Mouse (Mus musculus): ENCODE measurements at regions not wholly inside any gene's neighbourhood (a gene's known extent, or its start where the extent isn't known, plus 50 kb on each side); places are given as distances from the start of the nearest gene placed in this dataset.

DNA sequence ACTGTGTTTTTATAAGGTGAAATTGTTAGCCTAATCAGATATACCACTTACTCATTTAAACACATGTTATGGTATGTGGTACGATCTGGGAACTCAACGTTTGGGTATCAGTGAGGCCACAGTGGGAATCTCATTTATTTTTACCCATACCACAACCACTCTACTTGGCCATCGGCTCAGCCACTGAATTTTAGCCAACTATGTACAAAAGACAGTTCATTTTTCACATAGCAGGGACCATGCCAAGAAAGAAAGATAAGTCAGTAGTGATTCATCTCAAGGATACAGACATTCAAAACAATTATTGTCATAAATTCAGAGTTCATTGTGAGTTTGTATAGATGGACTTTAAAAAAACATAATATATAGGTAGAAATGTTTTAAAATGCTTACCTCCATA, 634.7 kb upstream of the Adgrl2 start:
- DNase-seq: no peak

DNA sequence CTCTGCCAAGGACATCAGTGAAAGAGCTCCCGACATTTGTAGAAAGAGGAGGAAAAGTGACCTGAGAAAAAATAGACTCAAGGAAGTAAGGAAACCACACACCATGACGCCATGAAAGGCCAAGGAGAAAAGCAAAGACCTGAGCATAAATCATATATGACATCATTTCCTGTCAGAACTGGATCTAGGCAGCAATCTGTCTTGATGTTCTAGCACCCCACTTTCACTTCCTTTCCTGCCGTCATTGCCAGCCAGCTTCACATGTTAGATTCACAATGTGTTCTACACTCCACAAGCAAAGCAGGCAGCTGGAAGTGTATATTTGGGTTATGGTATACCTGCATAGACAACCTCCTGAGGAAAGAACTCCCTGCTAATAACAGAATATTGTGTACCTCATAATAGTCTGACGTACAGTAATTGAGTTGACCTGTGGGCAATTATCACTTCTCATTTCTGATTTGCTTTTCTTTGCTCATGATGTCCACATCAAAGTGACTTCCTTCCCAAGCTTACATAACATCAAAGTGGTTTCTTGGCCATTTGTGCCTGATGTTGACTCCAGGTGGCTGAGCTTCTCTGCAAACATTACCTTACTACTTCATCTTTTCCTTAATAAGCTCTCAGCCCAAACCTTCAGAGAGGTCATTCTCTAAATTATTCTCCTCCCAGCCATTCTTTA, 633.6 kb upstream of the Adgrl2 start:
- no peak for DNase-seq

DNA sequence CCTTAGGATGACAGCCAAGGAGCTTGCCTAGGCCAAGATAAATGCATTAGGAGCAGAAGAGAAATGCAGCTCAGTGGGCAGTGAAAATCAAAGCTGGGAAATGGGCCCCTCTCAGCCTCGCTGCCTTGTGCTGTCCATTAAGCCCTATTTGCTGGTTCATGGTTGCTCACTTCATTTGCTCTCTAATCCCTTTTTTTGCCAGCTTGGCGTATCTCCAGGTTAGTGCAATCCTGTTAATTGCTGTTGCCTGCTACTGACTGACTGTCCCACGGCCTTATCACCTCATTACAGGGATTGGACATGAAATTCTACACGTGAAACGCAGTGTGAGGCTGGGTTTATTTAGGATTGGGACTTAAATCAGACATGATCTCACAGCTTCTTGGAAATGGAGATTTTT, 613.5 kb upstream of the Adgrl2 start:
- no peak for DNase-seq

DNA sequence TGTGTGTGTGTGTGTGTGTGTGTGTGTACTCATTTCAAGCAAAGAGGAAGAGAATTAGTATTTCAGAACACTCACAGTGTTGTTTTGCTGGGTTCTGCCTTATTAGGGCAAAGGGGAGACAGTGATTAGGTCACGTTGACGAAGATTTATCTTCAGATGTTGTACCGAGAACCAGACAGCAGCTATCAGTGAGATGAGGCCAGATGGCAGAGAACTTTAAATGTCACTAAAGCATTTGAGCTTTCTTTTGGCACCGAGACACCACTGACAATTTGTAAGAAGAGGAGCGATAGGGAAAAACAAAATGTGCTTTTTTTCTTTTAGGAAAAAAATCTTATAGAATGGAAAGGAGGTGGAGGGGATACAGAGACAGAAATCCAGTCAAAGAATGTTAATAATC, 610.9 kb upstream of the Adgrl2 start:
- DNase-seq: no peak

DNA sequence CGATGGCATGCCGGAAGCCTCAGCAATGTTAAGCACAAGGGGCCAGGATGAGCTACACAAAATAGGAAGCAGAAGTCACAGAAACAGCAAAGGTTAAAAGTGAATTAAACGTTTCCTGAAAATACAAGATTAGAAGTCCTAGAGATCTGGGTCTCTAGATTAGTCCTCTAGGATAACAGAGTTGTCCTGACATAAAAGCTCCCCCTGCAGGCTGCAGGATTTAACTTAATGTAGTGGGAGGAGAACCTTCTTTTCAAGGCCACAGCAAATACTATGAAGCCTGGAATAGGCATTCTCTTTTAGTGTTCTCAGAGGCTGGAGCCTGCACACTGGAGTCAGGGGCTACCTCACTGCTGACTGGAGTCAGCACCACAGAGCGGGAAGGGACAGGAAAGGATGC, 604.1 kb upstream of the Adgrl2 start:
- DNase-seq: peak; percentile 61 to 62

DNA sequence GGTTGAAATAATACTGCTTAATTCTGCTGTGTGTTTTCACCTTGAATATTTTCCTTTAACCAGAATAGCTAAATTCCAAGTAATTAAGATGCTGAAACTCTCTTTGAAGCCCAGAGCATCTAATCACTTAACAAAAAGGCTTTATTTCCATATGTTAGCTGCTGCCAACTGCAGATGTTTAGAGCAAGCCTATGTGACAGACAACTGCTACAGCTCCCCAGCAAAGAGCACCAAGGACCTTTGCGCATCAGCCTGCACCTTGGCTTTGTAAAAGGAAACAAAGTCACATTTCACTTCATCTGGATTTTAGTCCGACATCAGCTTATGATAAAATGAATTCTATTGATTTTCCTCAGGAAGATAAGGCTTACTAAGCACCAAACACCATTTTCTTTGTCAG, 595.4 kb upstream of the Adgrl2 start:
- DNase-seq: no peak

DNA sequence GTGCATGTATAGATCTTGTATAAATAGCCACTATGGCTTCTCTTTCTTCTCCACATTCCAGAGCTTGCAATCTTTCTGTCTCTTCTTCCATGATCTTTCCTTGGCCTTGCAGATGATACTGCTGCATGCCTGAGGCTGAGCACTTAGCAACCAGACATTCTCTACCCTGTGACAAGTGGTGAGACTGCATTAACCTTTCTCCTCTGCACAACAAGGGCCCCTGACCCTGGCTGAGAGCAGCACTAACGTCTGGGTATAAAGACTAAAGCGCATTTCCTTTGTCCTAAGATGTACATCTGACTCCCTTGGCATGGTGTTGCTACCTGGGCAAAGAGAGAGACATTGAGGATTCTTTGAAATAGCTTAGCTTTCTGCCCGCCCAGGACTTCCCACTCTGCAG, 590.8 kb upstream of the Adgrl2 start:
- DNase-seq: no peak

DNA sequence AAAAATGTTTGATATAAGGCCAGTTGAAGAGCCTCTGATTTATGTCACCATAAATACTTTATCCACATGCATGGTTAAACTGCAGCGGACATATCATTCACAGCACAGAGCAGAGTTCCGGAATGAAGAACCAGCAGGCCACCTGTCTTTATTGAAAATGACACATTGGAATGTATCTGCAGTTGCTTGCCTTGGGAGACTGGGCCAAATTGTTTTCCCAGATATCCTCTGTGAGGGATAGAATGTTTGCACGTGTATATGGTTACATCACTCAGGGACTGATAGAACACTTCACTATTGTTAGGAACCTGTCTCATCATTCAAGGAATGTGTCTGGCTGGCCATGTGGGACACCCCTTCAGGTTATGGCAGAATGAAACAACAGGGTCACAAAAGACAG, 585.3 kb upstream of the Adgrl2 start:
- no peak for DNase-seq

DNA sequence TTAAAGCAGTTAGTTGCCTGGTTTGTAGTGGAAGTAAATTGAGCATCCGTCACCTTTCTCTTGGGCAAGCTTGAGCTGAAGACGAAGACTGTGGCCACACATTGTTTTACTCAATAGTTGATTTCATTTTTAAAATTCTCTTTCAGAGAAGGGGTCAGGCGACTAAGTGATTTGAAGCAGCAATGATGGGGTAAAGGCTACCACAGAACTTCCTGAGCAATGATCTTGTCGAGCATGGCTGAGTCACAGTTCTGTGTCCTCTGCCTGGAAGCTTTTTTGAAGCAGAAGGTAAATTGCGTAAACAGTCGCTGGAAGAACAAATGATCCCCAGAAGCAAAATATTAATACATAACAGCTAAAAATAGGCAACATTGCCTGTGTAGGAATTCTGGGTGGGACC, 576.5 kb upstream of the Adgrl2 start:
- DNase-seq: no peak

DNA sequence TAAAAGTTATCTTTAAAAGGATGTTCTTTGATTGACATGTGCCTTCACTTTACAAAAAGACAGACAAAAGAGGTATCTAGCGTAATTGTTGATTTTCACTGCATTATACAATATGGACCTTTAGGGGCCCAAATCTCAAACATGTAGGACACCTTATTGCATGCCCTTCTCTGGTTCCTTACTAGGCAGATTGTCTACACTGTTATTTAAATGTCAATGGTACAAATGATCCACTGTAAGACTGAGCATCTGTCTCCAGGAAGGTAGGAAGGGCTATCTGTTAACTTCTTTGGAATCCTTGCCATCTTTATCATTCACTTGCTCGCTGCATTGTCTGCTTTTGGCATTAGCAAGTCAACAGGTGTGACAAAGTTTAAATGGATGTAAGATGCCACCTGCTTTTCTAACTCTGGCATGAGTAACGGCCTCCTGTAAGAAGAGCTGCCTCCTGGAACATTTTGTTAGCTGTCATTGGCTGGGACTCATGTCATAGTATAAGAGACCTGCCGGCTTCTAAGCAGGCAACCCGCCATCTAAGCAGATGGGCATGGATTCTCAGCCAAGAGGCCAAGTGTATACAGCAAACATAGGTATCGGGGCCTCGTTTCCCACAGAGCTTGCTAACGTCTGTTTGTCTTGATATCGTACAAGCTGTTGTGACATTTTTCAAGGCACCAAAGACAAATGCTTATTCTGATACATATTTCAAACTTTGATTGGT, 560.0 kb upstream of the Adgrl2 start:
- DNase-seq: no peak

DNA sequence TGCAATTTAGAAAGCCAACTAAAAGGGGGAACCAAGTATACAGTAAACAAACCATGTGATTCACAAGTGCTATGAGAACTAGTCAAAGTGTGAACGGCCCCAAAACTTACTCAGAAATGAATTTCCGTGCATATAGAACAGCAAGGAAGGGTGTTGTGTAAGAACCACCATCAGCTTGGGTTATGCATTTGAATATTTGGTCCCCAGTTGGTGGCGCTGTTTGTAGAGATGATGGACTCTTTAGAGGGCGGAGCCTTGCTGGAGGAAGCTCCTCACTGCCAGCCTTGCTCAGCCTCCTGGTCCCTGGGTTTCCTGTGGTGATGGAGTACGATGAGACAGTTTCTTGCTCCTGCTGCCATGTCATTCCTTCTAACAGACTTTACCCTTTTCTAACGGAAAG, 556.7 kb upstream of the Adgrl2 start:
- DNase-seq: peak; percentile 15 to 16

DNA sequence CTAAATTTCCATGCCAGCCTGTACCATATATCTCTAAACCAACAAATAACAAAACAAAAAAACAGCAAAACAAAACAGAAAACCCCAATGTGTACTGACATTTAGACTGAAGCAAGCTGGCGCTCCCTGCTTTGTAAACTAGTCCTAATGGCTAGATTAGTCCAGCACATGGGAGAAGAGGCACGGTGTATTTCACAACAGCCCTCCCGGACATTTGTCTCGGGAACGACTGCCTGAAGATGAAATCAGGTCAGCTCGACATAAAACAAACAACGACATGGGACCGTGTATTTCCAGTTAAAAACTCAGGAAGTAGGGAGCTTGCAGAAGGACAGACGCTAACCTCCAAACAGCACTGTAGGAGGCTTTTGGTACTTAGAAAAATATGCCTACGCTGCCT, 555.9 kb upstream of the Adgrl2 start:
- no peak for DNase-seq

DNA sequence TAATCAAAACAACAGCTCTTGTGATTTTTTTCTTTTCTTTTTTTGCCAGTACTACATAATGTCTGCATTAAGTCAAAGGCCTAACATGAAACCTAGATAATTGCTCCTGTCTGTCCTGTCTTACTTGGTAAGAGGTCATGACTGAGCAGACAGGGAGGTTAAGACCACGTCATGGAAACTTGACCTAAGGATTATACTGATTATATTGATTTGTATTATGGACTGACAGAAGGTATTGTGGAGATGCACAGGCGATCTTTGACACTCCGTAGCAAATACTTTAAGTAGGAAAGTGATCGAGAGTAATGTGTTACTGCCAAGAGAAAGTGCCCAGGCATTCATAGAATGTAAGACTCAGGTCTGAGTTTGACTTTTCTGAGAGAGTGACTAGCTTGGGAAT, 543.8 kb upstream of the Adgrl2 start:
- no peak for DNase-seq

DNA sequence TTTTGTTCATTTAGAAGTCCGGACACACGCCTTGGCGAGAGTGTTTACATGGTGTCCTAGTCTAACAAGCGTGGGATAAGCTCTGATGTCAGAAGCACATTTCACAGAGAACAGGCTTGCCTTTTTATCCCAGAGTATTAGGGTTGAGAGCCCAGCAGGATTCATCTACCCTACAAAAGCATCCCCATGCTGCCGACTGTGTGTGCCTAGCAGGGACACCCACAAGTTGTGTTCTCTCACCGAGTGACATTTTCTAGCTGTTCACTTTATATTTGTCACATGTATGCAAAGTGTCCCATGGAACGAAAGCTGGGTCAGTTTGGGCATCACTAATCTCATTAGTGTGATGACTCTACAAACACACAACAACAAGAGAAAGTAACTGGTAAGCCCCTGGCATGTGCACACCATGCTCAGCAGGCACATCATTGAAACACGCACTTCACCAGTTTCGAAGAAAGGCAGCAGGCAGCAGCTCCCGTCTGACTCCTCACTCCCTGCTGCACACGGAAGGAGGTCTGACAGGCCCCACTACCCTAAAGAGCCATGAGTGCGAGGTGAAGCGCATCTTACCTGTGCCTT, 539.8 kb upstream of the Adgrl2 start:
- DNase-seq: no peak

DNA sequence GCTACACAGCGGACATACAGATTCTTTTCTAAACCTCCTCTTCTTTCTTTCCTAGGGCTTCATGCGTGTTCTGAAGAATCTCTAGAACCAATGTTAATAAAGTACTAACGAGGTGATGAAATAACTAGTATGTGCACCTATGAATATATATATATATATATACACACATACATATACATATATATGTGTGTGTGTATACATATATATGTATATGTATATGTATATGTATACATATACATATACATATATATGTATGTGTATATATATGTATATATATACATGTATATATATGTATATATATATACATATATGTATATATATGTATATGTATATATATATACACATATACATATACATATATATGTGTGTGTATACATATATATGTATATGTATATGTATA, 536.2 kb upstream of the Adgrl2 start:
- DNase-seq: no peak

DNA sequence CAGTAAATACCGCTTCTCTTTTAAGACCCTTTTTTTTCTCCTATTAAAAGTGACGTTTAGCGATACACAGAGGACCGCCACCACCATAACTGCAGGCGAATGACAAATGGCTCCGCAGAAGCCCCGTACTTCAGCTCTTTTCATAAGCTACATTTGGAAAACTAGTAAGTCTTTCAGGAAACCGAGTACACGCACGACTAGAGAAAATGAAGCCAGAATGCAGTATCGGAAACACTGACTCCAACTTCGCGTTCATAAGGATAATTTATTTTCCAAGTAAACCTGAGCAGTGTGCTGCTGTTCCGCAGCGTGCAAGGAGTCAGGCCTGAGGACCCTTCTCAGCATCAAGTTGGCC, 529.2 kb upstream of the Adgrl2 start:
- DNase-seq: no peak

DNA sequence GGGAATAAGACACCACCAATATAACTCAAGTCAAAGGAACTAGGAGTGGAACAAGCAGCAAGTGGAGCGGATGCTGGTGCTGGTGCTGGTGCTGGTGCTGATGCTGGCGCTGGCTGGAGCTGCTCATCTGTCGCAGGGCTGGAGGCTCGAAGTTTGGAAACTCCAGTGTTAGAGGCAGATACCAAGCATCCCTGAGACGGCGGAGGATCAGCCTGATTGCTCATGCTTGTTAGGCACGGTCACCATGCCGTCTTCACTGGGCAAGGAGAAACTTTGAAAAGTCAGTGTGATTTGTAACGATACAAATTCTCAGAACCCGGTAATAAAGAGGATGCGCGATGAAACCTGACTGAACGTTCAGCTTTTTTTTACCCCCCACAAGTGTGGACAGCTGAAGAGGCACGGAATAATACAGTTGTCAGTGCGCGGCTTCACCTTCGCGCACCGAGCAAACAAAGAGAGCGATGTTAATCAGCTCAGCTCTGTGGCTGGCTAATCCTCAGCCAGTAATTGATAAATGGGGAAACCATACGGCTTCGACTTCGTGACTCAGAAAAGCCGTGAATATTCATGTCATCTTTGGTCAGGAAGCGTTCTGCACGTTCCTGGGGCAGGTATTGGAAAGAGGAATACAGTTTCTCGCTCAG, 528.7 kb upstream of the Adgrl2 start:
- DNase-seq: peak in 1 of 2 experiments; percentile 9

DNA sequence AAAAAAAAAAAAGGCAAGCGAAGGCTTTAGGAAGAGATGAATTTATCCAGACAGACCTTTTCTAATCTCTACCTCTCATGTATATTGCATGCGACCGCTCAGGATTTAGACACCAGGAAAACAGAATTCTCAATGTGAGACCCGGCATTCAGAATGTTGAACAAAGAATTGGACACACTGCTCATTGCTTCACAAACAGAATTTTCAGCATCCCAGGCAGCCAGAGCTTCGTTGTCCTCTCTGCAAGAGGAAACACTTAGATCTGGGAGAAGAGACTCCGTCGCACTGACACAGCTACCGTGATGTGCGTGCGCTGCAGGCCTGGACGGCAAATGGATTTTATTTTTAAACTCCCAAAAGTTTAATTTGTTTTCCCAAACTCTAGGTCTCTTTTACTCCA, 527.2 kb upstream of the Adgrl2 start:
- DNase-seq: no peak

DNA sequence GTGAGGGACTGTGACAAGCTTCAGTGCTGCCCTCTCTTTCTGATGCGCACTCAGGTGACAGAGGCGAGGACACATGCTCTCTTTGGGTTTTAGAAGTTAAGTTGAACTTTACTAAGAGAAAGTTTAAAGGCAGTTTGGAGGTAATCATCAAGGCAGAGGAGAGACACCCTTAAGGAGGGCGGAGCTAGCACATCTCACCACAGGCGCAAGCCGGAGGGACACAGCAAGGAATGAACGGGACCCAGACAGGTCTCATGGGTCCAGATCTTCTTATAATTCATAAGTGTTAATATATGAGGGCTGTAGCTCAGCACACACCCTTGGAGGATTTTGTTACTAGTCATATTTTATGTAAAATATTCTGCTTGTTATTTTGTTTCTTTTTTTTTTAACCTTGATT, 518.8 kb upstream of the Adgrl2 start:
- DNase-seq: no peak

DNA sequence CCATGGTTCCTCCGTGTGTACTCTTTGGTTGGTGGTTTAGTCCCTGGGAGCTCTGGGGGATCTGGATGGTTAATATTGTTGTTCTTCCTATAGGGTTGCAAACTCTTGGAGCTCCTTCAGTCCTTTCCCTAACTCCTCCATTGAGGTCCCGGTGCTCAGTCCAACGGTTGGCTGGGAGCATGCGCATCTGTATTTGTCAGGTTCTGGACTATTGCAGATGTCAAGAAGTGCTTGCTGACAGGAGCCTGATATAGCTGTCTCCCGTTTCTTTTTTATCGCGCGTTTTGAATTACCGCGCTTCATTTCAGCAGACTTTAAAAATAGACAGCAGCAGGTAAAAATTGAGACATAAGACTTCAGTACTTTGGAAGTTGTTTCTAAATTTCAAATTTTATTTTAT, 518.3 kb upstream of the Adgrl2 start:
- DNase-seq: no peak

DNA sequence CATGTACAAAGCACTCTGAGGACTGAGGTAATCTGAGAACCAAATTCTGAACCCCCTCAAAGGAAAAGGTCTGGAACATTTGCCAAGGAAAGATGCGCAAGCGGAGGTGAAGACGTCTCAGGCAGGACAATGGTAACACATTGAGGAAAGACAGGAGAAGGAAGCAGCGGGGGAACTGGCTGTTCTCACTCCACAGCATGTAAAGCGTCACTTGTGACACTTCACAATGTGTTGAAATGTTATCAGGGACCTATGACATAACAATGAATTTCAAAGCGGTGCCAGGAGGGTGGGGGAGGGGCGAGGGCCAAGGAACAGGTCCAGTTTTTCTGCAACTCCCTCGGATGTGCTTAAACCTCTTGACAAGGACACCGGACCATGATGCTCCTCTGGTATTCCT, 515.3 kb upstream of the Adgrl2 start:
- no peak for DNase-seq

DNA sequence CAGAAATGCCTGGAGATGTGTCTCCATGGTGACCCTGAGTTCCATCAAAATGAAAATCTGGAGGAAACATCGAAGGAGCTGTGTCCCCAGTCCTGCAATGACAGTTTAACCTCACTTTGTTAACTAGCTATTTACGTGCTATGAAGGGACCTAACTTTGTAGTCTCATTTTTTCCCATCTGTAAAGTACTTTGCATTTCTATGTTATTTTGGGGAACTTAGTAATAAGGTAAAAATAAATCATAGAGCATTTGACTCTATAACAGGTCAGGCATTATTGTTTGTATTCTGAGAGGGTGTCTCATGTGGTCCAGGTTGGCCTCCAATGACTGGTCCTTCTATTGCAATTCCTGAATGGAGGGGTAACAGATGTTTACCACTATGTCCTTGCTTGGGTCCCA, 513.6 kb upstream of the Adgrl2 start:
- no peak for DNase-seq

DNA sequence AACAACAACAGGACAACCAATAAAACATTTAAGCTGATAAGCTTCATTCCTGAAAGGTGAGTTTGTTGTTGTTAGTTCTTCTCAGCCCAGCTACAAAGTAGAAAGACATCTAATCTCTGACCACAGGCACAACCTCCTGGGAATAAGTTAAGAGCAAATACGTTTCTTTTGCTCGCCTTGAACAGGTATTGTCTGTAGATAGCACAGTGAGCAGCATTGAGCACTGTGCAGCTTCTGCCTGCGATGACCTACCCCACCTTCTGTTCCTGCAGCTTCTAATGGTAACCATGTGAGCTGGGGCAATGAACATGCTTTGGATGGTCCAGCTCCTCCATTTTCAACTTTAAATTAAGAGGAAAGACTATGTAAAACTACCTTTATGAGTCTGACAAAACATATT, 509.8 kb upstream of the Adgrl2 start:
- DNase-seq: no peak

DNA sequence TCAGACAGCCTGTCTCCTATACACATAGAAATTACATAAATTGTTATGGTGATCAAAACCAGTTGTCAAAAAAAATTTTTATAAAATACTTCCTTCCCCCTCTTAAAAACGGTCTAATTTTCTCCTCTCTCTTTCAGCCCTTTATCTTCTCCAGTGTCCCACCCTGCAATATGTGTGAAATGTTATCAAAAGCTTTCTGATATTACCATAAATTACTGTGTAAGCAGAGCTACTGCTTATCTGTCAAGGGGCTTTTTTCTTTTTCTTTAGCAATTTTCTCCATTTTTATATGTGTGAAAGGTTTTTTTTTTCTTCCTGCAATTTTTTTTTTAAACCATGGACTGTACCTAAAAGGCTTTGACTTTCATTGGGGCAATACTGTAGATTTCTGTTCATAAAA, 508.4 kb upstream of the Adgrl2 start:
- DNase-seq: no peak

Data from kidney, postnatal 4 days (tissue).